Mouse (Mus musculus): ENCODE measurements around the gene Pdik1l. TPM values are rescaled to one million over a fixed set of nuclear protein-coding genes. Genes with fewer than 3 reads are reported as not detected.

Pdik1l gene
- polyA plus RNA-seq, 1 experiment from 2014 or later = 31.9 TPM

DNA sequence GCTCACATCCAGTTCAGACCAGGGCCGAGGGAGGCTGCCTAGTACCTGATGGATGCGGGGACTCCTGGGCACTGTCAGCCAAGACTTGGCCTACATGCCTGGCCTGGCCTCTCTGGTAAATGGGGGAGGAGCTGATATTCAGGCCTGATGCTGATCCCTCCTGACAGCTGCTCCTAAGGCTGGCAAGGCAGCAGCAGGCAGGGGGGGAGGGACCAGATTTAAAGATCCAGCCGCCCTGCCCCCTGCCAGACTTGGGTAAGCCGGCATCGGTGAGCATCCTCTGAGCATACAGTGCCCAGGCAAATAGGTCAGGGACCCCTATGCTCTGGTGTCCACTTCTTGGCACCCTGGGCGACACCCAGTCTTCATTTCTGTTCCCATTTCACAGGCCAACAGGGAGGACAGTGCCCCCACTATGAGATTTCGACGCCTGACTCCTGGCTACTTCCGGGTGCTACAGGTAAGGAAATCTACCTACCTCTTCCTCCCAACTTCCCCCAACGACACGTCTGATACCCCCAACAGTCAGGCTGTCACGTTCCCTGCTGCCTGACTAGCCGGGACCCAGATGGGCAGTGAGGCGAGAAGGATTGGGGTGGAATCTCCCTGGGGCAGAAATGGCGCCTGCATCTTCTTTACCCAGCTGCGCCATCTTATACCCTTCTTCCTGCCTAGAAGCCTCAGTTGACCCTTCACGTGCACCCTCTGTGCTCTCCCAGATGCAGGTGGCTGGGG lies 44.0 kb downstream of the Pdik1l start, which contains the start of gene E130218I03Rik:
TSS of gene E130218I03Rik (plus strand) at position 147 of the 735 bp plus-strand sequence.
- no peak within 1 kb of the TSS for H3K27ac ChIP-seq
- no peaks in the 10 kb centered on the region for H3K36me3 ChIP-seq
- H3K9me3 ChIP-seq = no peaks in the 10 kb centered on the region
- 93% methylated on average over 17 of the region's 17 CpGs for WGBS
- H3K27me3 ChIP-seq (replicated peaks) = peaks cover 21% of the 10 kb centered on the region
- H3K4me1 ChIP-seq = peaks cover 24% of the 10 kb centered on the region
- peak within 1 kb of the TSS; percentile 98 for H3K4me2 ChIP-seq (replicated peaks)
- ATAC-seq (ENCODE audit: low FRiP score, low read depth) = no peak
- H3K4me3 ChIP-seq = no peak within 1 kb of the TSS; the same call in 1 of the 2 replicates
- peak within 1 kb of the TSS; percentile 84; the same call in 1 of the 2 replicates for H3K9ac ChIP-seq

DNA sequence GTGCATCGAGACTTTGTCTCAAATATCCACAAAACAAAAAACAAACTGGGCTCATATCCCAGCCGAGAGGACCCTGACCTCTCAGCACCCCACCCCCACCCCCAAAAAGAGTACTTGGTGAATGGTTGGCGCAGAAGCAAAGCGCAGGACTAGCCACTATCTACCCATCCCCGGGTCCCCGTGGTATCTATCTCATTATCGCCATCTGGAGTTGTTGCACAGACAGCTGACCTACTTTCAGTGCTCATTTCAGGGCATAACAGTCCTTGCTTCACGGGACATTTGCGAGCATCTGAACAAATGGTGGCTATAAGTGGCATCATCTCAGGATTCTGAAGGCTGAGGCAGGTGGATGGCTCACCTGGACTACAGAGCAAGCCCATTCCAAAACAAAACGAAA lies 49.0 kb downstream of the Pdik1l start:
- ATAC-seq (ENCODE audit: low FRiP score, low read depth) = no peak
- Histone ChIP-seq H3K9ac (no peak overlapping the region), H3K4me1 (no peaks in the 10 kb centered on the region), H3K27ac (no peak overlapping the region), H3K9me3 (no peaks in the 10 kb centered on the region), H3K27me3 (replicated peaks) (peaks cover 25% of the 10 kb centered on the region), H3K4me3 (no peak overlapping the region), H3K4me2 (replicated peaks) (no peak overlapping the region), H3K36me3 (no peaks in the 10 kb centered on the region)
- 15% methylated on average over 10 of the region's 10 CpGs for WGBS

DNA sequence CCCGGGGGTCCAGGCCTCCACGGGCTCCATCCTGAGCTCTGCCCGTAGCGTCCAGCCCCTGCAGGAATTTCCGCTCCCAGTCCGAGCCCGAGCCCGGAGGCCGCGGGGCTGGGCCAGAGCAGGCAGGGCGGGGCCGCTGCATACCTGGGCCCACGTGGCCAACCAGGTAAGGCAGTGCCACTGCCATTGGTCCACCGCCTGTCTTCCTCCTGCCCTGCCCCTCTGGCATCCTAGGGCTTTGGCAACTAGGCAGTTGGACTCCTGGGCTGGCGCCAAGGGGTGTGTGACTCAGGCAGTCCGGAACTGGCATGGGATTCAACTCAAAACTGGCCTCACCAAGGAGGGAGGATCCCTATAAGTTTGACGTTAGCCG lies 49.4 kb downstream of the Pdik1l start, which contains the start of gene Cnksr1:
TSS of gene Cnksr1 (minus strand) at position 121 of the 373 bp plus-strand sequence.
- ATAC-seq (ENCODE audit: low FRiP score, low read depth) = no peak
- H3K27ac ChIP-seq = no peak within 1 kb of the TSS
- H3K36me3 ChIP-seq = no peaks in the 10 kb centered on the region
- H3K27me3 ChIP-seq (replicated peaks) = peaks cover 25% of the 10 kb centered on the region
- no peaks in the 10 kb centered on the region for H3K4me1 ChIP-seq
- peak within 1 kb of the TSS; percentile 16; the same call in 1 of the 2 replicates for H3K4me2 ChIP-seq (replicated peaks)
- H3K9ac ChIP-seq = no peak within 1 kb of the TSS
- 1% methylated on average over 18 of the region's 18 CpGs for WGBS
- H3K4me3 ChIP-seq = no peak within 1 kb of the TSS
- no peaks in the 10 kb centered on the region for H3K9me3 ChIP-seq

DNA sequence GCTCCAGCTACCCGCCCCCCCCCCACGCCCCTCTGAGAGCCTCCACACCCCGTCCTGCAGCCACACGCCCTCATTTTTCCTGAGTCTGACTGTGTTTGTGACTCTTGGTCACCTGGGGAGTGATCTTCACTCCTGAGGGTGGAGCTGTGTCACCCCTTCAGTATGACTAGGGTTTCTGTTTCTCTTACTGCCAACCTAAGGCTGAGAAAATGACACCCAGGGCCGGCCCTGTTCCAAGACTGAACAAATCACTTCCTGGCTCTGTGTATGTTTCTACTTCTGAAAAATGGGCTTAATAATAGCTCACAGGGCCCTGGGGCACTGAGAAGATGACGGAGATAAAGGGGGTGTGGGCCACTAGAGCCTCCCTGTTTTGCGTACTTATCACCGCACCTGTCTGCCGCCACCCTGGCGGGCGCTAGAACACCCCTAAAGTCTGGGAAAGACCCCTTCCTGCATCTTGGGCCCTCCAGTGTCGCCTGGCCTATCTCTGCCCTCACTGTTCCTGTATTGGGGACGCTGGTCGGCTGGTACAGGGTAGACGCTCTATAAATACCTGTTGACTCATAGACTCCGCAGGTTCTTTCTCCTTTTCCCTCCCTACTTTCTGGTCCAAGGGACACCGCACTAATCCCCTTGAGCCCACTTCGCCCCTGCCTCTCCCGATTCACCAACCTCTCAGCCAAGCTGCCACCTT lies 50.0 kb downstream of the Pdik1l start:
- 30% methylated on average over 19 of the region's 19 CpGs for WGBS
- H3K4me3 ChIP-seq = no peak overlapping the region
- H3K4me2 ChIP-seq (replicated peaks) = peak overlapping the region; percentile 16; the same call in 1 of the 2 replicates
- no peaks in the 10 kb centered on the region for H3K9me3 ChIP-seq
- H3K4me1 ChIP-seq = no peaks in the 10 kb centered on the region
- H3K9ac ChIP-seq = no peak overlapping the region
- no peak overlapping the region for H3K27ac ChIP-seq
- ATAC-seq (ENCODE audit: low FRiP score, low read depth) = no peak
- peaks cover 25% of the 10 kb centered on the region for H3K27me3 ChIP-seq (replicated peaks)
- H3K36me3 ChIP-seq = no peaks in the 10 kb centered on the region

DNA sequence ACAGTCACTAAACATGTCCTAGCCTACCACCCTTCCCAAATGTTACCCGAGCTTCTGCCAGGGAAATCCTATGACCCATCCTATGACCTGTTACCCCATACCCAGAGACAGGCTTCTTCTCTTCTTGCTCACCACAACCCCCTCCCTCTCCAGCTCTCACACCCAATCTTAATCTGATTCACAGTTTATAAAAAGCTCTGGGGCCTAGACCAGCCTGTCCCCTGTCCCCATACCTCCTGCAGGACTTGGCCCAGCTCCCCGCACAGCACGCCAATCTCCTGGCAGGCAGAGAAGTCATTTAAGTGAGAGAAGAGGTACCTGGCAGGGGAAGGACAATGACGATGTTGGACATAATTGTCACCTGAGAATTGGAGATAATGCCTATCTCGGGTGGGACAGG lies 52.8 kb downstream of the Pdik1l start:
- no peaks in the 10 kb centered on the region for H3K4me1 ChIP-seq
- H3K36me3 ChIP-seq = no peaks in the 10 kb centered on the region
- WGBS = 87% methylated on average over 5 of the region's 5 CpGs
- no peak overlapping the region for H3K4me3 ChIP-seq
- no peaks in the 10 kb centered on the region for H3K9me3 ChIP-seq
- no peak overlapping the region for H3K4me2 ChIP-seq (replicated peaks)
- no peak overlapping the region for H3K9ac ChIP-seq
- no peak overlapping the region for H3K27ac ChIP-seq
- peaks cover 25% of the 10 kb centered on the region for H3K27me3 ChIP-seq (replicated peaks)
- ATAC-seq (ENCODE audit: low FRiP score, low read depth) = no peak

DNA sequence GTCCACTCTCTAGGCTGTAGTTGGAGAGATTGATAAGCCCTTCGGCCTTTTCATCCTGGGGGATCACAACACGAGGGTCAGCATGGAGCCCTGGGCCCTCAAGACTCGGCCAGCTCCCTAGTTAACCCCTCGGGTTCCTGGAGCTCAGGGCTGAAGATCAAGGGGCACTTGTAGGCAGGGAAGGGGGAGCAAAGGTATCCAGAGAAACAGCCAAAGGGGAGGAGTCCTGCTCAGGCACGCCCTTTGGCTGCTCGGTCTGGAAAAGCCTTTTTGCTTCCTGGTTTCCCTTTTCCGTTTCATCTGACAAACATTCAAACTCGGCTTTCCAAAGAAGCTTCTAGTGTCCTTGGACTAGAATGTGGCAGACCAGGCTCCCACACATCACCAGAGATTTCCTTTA lies 57.3 kb downstream of the Pdik1l start:
- WGBS = 40% methylated on average over 8 of the region's 8 CpGs
- no peaks in the 10 kb centered on the region for H3K36me3 ChIP-seq
- H3K9ac ChIP-seq = no peak overlapping the region
- no peaks in the 10 kb centered on the region for H3K27me3 ChIP-seq (replicated peaks)
- H3K4me1 ChIP-seq = no peaks in the 10 kb centered on the region
- no peak overlapping the region for H3K27ac ChIP-seq
- no peak overlapping the region for H3K4me2 ChIP-seq (replicated peaks)
- no peaks in the 10 kb centered on the region for H3K9me3 ChIP-seq
- H3K4me3 ChIP-seq = no peak overlapping the region
- ATAC-seq (ENCODE audit: low FRiP score, low read depth) = no peak

DNA sequence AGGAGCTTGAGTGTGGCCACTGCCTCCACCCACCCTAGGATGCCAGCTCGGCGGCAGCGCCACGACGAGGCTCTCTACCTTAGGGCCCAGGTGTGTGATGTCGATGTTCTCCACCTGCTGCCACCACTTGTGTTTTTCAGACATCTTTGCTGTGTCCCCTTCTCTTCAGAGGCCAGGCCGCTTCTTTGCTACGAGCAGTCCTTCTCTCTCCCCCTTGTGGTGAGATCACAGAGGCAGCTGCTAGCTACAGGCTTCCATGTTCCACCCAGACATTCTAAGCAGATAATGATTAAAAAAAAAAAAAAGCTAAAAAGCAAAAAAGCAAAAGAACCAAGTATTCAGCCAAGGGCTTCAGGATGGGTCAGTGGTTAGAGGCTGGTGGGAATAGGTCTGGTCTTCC lies 60.5 kb downstream of the Pdik1l start, which contains the start of gene Catsper4:
TSS of gene Catsper4 (minus strand) at position 190 of the 400 bp plus-strand sequence.
- H3K9ac ChIP-seq = no peak within 1 kb of the TSS
- ATAC-seq (ENCODE audit: low FRiP score, low read depth) = no peak

More for the DNA sequence above, 60.5 kb downstream of the Pdik1l start, which contains the start of gene Catsper4:
- no peaks in the 10 kb centered on the region for H3K36me3 ChIP-seq
- no peaks in the 10 kb centered on the region for H3K9me3 ChIP-seq
- no peak within 1 kb of the TSS for H3K27ac ChIP-seq
- no peak within 1 kb of the TSS for H3K4me2 ChIP-seq (replicated peaks)
- no peak within 1 kb of the TSS for H3K4me3 ChIP-seq
- no peaks in the 10 kb centered on the region for H3K27me3 ChIP-seq (replicated peaks)
- 77% methylated on average over 8 of the region's 8 CpGs for WGBS
- no peaks in the 10 kb centered on the region for H3K4me1 ChIP-seq

Other genes starting within 250 kb of the Pdik1l start
- gene Zfp683, start 234.1 kb downstream of the Pdik1l start, polyA plus RNA-seq (2016; fragmentation: Nextera tagmentation; extraction: Ambion mirVana) = not detected in 2 replicates
- 0.65 and 1.5 TPM in 2 replicates for gene Crybg2, start 227.1 kb downstream of the Pdik1l start, polyA plus RNA-seq (2016; fragmentation: Nextera tagmentation; extraction: Ambion mirVana)
- gene Cd52, start 192.8 kb downstream of the Pdik1l start, polyA plus RNA-seq (2016; fragmentation: Nextera tagmentation; extraction: Ambion mirVana) = 5.7 and 7.2 TPM in 2 replicates
- 7.3 and 8.0 TPM in 2 replicates for gene Ubxn11, start 185.3 kb downstream of the Pdik1l start, polyA plus RNA-seq (2016; fragmentation: Nextera tagmentation; extraction: Ambion mirVana)
- gene Sh3bgrl3, start 159.1 kb downstream of the Pdik1l start, polyA plus RNA-seq (2016; fragmentation: Nextera tagmentation; extraction: Ambion mirVana) = 312 and 336 TPM in 2 replicates
- gene Cep85, start 100.8 kb downstream of the Pdik1l start, polyA plus RNA-seq (2016; fragmentation: Nextera tagmentation; extraction: Ambion mirVana) = 26.3 and 30.3 TPM in 2 replicates
- gene Gm7534, start 84.9 kb downstream of the Pdik1l start, polyA plus RNA-seq (2016; fragmentation: Nextera tagmentation; extraction: Ambion mirVana) = not detected in 2 replicates
- gene Catsper4, start 60.5 kb downstream of the Pdik1l start, polyA plus RNA-seq (2016; fragmentation: Nextera tagmentation; extraction: Ambion mirVana) = not detected in 2 replicates
- 0.13 and 0.19 TPM in 2 replicates for gene Cnksr1, start 49.5 kb downstream of the Pdik1l start, polyA plus RNA-seq (2016; fragmentation: Nextera tagmentation; extraction: Ambion mirVana)
- 0.45 and 0.84 TPM in 2 replicates for gene E130218I03Rik, start 44.2 kb downstream of the Pdik1l start, polyA plus RNA-seq (2016; fragmentation: Nextera tagmentation; extraction: Ambion mirVana)
- gene Zfp593, start 42.3 kb downstream of the Pdik1l start, polyA plus RNA-seq (2016; fragmentation: Nextera tagmentation; extraction: Ambion mirVana) = 18.6 and 18.9 TPM in 2 replicates
- gene Gm30191, start 41.0 kb downstream of the Pdik1l start, polyA plus RNA-seq (2016; fragmentation: Nextera tagmentation; extraction: Ambion mirVana) = 0.33 TPM in 1 of 2 replicates, not detected in the other
- gene Grrp1, start 33.8 kb downstream of the Pdik1l start, polyA plus RNA-seq (2016; fragmentation: Nextera tagmentation; extraction: Ambion mirVana) = 9.7 and 10.2 TPM in 2 replicates
- gene Trim63, start 27.2 kb upstream of the Pdik1l start, polyA plus RNA-seq (2016; fragmentation: Nextera tagmentation; extraction: Ambion mirVana) = 2.1 and 2.9 TPM in 2 replicates
- gene Slc30a2, start 55.3 kb upstream of the Pdik1l start, polyA plus RNA-seq (2016; fragmentation: Nextera tagmentation; extraction: Ambion mirVana) = not detected in 2 replicates
- gene Extl1, start 96.0 kb upstream of the Pdik1l start, polyA plus RNA-seq (2016; fragmentation: Nextera tagmentation; extraction: Ambion mirVana) = 0.40 and 0.53 TPM in 2 replicates
- 8.1 and 8.5 TPM in 2 replicates for gene Pafah2, start 108.4 kb upstream of the Pdik1l start, polyA plus RNA-seq (2016; fragmentation: Nextera tagmentation; extraction: Ambion mirVana)
- 4,894 and 4,994 TPM in 2 replicates for gene Stmn1, start 180.4 kb upstream of the Pdik1l start, polyA plus RNA-seq (2016; fragmentation: Nextera tagmentation; extraction: Ambion mirVana)
- gene Paqr7, start 208.8 kb upstream of the Pdik1l start, polyA plus RNA-seq (2016; fragmentation: Nextera tagmentation; extraction: Ambion mirVana) = 7.4 and 8.9 TPM in 2 replicates
- 8.1 and 8.9 TPM in 2 replicates for gene Aunip, start 223.1 kb upstream of the Pdik1l start, polyA plus RNA-seq (2016; fragmentation: Nextera tagmentation; extraction: Ambion mirVana)
- 135 and 138 TPM in 2 replicates for gene Mtfr1l, start 247.5 kb upstream of the Pdik1l start, polyA plus RNA-seq (2016; fragmentation: Nextera tagmentation; extraction: Ambion mirVana)

Data from neural tube, embryonic 12.5 days (tissue).